Mouse (Mus musculus) intestine, embryonic 14.5 days (tissue): ENCODE results near the gene Tlnrd1. TPM values are rescaled to one million over a fixed set of nuclear protein-coding genes. Genes with fewer than 3 reads are reported as not detected.

Experiments used
- ATAC-seq: fragments of 200-750 bp; cut with Nextera tagmentation; replicated peaks from 2 replicates; pipeline ENCODE4 v1.8.0; 2017; ENCODE audit warnings: low read depth, moderate number of reproducible peaks, moderate TSS enrichment, moderate library complexity; ENCODE audit not compliant: low FRiP score, low TSS enrichment
- DNase-seq: peaks from one replicate; pipeline ENCODE4 v3.0.0-alpha.2; 2018; ENCODE audit warnings: low spot score
- H3K27ac ChIP-seq: fragments of 300-500 bp; sonication (generic); 2 replicates; pipeline ENCODE4 v1.5.1; 2014; ENCODE audit warnings: low read depth, mild to moderate bottlenecking, control low read depth
- H3K27me3 ChIP-seq: fragments of 300-500 bp; sonication (generic); replicated peaks from 2 replicates; pipeline ENCODE4 v1.6.1; 2014; ENCODE audit warnings: low read length, control low read depth; ENCODE audit not compliant: control insufficient read depth, insufficient read depth
- H3K36me3 ChIP-seq: fragments of 300-500 bp; sonication (generic); 2 replicates; pipeline ENCODE4 v1.6.1; 2014; ENCODE audit warnings: low read length, control low read depth; ENCODE audit not compliant: control insufficient read depth, insufficient read depth
- H3K4me1 ChIP-seq: fragments of 300-500 bp; sonication (generic); replicated peaks from 2 replicates; pipeline ENCODE4 v1.6.1; 2014; ENCODE audit warnings: low read length, control low read depth, mixed read lengths; ENCODE audit not compliant: control insufficient read depth, insufficient read depth
- H3K4me2 ChIP-seq: fragments of 300-500 bp; sonication (generic); 2 replicates; pipeline ENCODE4 v1.6.1; 2014; ENCODE audit warnings: low read length
- H3K4me3 ChIP-seq: fragments of 300-500 bp; sonication (generic); 2 replicates; pipeline ENCODE4 v1.5.1; 2014; ENCODE audit warnings: low read depth, low read length, control low read depth, mixed read lengths
- H3K9ac ChIP-seq: fragments of 300-500 bp; sonication (generic); 2 replicates; pipeline ENCODE4 v1.6.1; 2014; ENCODE audit warnings: mild to moderate bottlenecking, low read length
- H3K9me3 ChIP-seq: fragments of 300-500 bp; sonication (generic); 2 replicates; pipeline ENCODE4 v1.6.1; 2016; ENCODE audit warnings: low read length, control low read depth; ENCODE audit not compliant: control insufficient read depth
- WGBS: fragments of 180-500 bp; shearing (Covaris S2); extraction: QIAGEN DNeasy Blood & Tissue Kit; methylation state at CpG from one replicate; pipeline ENCODE4 v1.1.7; 2014; 5-methylcytosine and 5-hydroxymethylcytosine counted together
- polyA plus RNA-seq: library from polyadenylated mRNA; unstranded; fragments of >200 nt; fragmentation: Nextera tagmentation; extraction: Ambion mirVana; gene quantifications from 2 replicates; pipeline ENCODE4 v1.2.1, GENCODE M21; 2014

Tlnrd1 gene
- polyA plus RNA-seq, 1 experiment from 2014 or later = 17.0 TPM

GRCm38 (mm10) chr7:83856353-83857207 is 27.5 kb downstream of the Tlnrd1 start:
- no peak overlapping the region for H3K4me2 ChIP-seq
- H3K27me3 ChIP-seq = no peaks in the 10 kb centered on the region
- 61% methylated on average over 9 of the region's 9 CpGs for WGBS
- no peak for ATAC-seq
- H3K9ac ChIP-seq = no peak overlapping the region
- DNase-seq = no peak
- H3K4me3 ChIP-seq = no peak overlapping the region
- no peaks in the 10 kb centered on the region for H3K9me3 ChIP-seq
- peaks cover 12% of the 10 kb centered on the region for H3K4me1 ChIP-seq
- no peaks in the 10 kb centered on the region for H3K36me3 ChIP-seq
- no peak overlapping the region for H3K27ac ChIP-seq

- WGBS = 94% methylated on average over 1 of the region's 1 CpGs
- no peak overlapping the region for H3K9ac ChIP-seq
- ATAC-seq (no peak), DNase-seq (no peak)
- H3K4me3 ChIP-seq = no peak overlapping the region
- H3K9me3 ChIP-seq = no peaks in the 10 kb centered on the region
- H3K36me3 ChIP-seq = no peaks in the 10 kb centered on the region
- H3K27ac ChIP-seq = no peak overlapping the region
- no peaks in the 10 kb centered on the region for H3K27me3 ChIP-seq
- H3K4me2 ChIP-seq = no peak overlapping the region
- H3K4me1 ChIP-seq = peaks cover 12% of the 10 kb centered on the region
Observed at GRCm38 (mm10) chr7:83855203-83855602, 28.9 kb downstream of the Tlnrd1 start.

GRCm38 (mm10) chr7:83852381-83853380 is 31.4 kb downstream of the Tlnrd1 start:
- Histone ChIP-seq H3K4me2 (no peak overlapping the region), H3K9me3 (no peaks in the 10 kb centered on the region), H3K27ac (peak overlapping the region; percentile 36; the same call in 1 of the 2 replicates), H3K36me3 (no peaks in the 10 kb centered on the region), H3K27me3 (no peaks in the 10 kb centered on the region), H3K4me1 (peaks cover 18% of the 10 kb centered on the region), H3K9ac (no peak overlapping the region), H3K4me3 (no peak overlapping the region)
- ATAC-seq (no peak), DNase-seq (no peak)
- WGBS = 39% methylated on average over 5 of the region's 5 CpGs

GRCm38 (mm10) chr7:83851569-83852380 is 32.3 kb downstream of the Tlnrd1 start:
- Histone ChIP-seq H3K9ac (no peak overlapping the region), H3K36me3 (no peaks in the 10 kb centered on the region), H3K27me3 (no peaks in the 10 kb centered on the region), H3K4me3 (no peak overlapping the region), H3K4me1 (peaks cover 27% of the 10 kb centered on the region), H3K9me3 (no peaks in the 10 kb centered on the region), H3K4me2 (no peak overlapping the region), H3K27ac (peak overlapping the region; percentile 36; the same call in 1 of the 2 replicates)
- no peak for DNase-seq
- 37% methylated on average over 5 of the region's 5 CpGs for whole genome bisulfite sequencing
- ATAC-seq = no peak

GRCm38 (mm10) chr7:83847187-83848075 is 36.7 kb downstream of the Tlnrd1 start:
- H3K36me3 ChIP-seq = no peaks in the 10 kb centered on the region
- H3K9ac ChIP-seq = no peak overlapping the region
- H3K9me3 ChIP-seq = no peaks in the 10 kb centered on the region
- H3K4me3 ChIP-seq = no peak overlapping the region
- 13% methylated on average over 5 of the region's 5 CpGs for WGBS
- H3K27ac ChIP-seq = peak overlapping the region; percentile 63
- no peaks in the 10 kb centered on the region for H3K27me3 ChIP-seq
- DNase-seq (no peak), ATAC-seq (peak; percentile 92)
- H3K4me1 ChIP-seq = peaks cover 31% of the 10 kb centered on the region
- H3K4me2 ChIP-seq = no peak overlapping the region

- H3K36me3 ChIP-seq = no peaks in the 10 kb centered on the region
- WGBS = 43% methylated on average over 3 of the region's 3 CpGs
- no peaks in the 10 kb centered on the region for H3K27me3 ChIP-seq
- no peaks in the 10 kb centered on the region for H3K9me3 ChIP-seq
- ATAC-seq (peak; percentile 44; the same call in 1 of the 2 replicates), DNase-seq (no peak)
- peak overlapping the region; percentile 60; the same call in 1 of the 2 replicates for H3K27ac ChIP-seq
- no peak overlapping the region for H3K9ac ChIP-seq
- no peak overlapping the region for H3K4me3 ChIP-seq
- H3K4me2 ChIP-seq = no peak overlapping the region
- H3K4me1 ChIP-seq = peaks cover 23% of the 10 kb centered on the region
Observed at GRCm38 (mm10) chr7:83844807-83845206, 39.3 kb downstream of the Tlnrd1 start.

GRCm38 (mm10) chr7:83842486-83843259 is 41.4 kb downstream of the Tlnrd1 start:
- H3K4me1 ChIP-seq = peaks cover 17% of the 10 kb centered on the region
- WGBS = 56% methylated on average over 6 of the region's 6 CpGs
- ATAC-seq = no peak
- no peak overlapping the region for H3K4me2 ChIP-seq
- no peaks in the 10 kb centered on the region for H3K27me3 ChIP-seq
- H3K27ac ChIP-seq = peak overlapping the region; percentile 22; the same call in 1 of the 2 replicates
- no peak for DNase-seq
- H3K4me3 ChIP-seq = no peak overlapping the region
- no peaks in the 10 kb centered on the region for H3K36me3 ChIP-seq
- no peak overlapping the region for H3K9ac ChIP-seq
- no peaks in the 10 kb centered on the region for H3K9me3 ChIP-seq
